Mouse (Mus musculus): Measurements from ENCODE around the gene Olfr870. TPM values are rescaled to one million over a fixed set of nuclear protein-coding genes. Genes with fewer than 3 reads are reported as not detected.
"Not testable (repeated sequence)": the region's sequence is repeated elsewhere in the genome, so short reads cannot be mapped to it uniquely, and the experiment has no call there.

Gene Olfr870
- not detected in 2 replicates for polyA plus RNA-seq (2015; fragmentation: Nextera tagmentation; extraction: Ambion mirVana)

DNA sequence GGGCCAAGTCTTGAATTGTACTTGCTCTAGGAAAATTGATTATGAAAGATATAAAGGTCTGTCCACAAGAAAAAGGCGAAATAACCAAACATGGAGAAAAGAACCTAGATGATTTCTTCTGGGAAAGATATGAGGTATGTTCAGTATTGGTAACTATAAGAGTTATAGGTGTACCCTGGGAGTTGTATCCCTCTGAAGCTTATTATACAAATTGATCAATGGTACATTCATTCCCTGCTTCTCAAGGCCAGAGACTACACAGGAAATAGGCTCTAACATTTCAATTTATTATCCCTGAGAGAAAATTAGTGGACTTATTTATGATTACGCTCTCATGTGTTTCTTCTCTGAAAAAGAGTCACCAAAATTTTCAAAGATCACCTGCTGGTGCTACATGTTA lies at the start of gene Olfr870:
TSS of gene Olfr870 (minus strand) at position 101 of the 400 bp plus-strand sequence.
- Histone ChIP-seq H3K4me3 (no peak within 1 kb of the TSS), H3K36me3 (no peaks in the 10 kb centered on the region), H3K9me3 (replicated peaks) (no peaks in the 10 kb centered on the region; the same call in 1 of the 2 replicates), H3K27ac (no peak within 1 kb of the TSS), H3K4me1 (replicated peaks) (no peaks in the 10 kb centered on the region), H3K4me2 (no peak within 1 kb of the TSS), H3K9ac (no peak within 1 kb of the TSS), H3K27me3 (no peaks in the 10 kb centered on the region)
- WGBS: 58% methylated on average over 2 of the region's 2 CpGs
- ATAC-seq (replicated peaks; ENCODE audit: insufficient number of reproducible peaks, insufficient read depth, low FRiP score, low read depth): no peak

GRCm38 (mm10) chr9:20211907-20212306 lies 38.0 kb upstream of the Olfr870 start, which contains the start of gene Olfr871:
Olfr871 (plus strand) TSS chr9:20212207.
- Histone ChIP-seq H3K27me3 (no peaks in the 10 kb centered on the region), H3K4me1 (replicated peaks) (no peaks in the 10 kb centered on the region), H3K27ac (no peak within 1 kb of the TSS), H3K9me3 (replicated peaks) (no peaks in the 10 kb centered on the region), H3K36me3 (no peaks in the 10 kb centered on the region), H3K4me2 (no peak within 1 kb of the TSS), H3K9ac (no peak within 1 kb of the TSS), H3K4me3 (no peak within 1 kb of the TSS)
- no peak for ATAC-seq (replicated peaks; ENCODE audit: insufficient number of reproducible peaks, insufficient read depth, low FRiP score, low read depth)

- ATAC-seq (replicated peaks; ENCODE audit: insufficient number of reproducible peaks, insufficient read depth, low FRiP score, low read depth): no peak
- no peak overlapping the region for H3K9ac ChIP-seq
- no peak overlapping the region for H3K4me2 ChIP-seq
- no peaks in the 10 kb centered on the region for H3K9me3 ChIP-seq (replicated peaks)
- no peak overlapping the region for H3K4me3 ChIP-seq
- H3K36me3 ChIP-seq: no peaks in the 10 kb centered on the region
- no peak overlapping the region for H3K27ac ChIP-seq
- WGBS: 51% methylated on average over 2 of the region's 2 CpGs
- H3K4me1 ChIP-seq (replicated peaks): no peaks in the 10 kb centered on the region
- no peaks in the 10 kb centered on the region for H3K27me3 ChIP-seq
These were observed 37.6 kb upstream of the Olfr870 start for GRCm38 (mm10) chr9:20211477-20211876.

GRCm38 (mm10) chr9:20210812-20211211 lies 37.0 kb upstream of the Olfr870 start:
- no peak overlapping the region for H3K4me3 ChIP-seq
- whole genome bisulfite sequencing: 39% methylated on average over 1 of the region's 1 CpGs

DNA sequence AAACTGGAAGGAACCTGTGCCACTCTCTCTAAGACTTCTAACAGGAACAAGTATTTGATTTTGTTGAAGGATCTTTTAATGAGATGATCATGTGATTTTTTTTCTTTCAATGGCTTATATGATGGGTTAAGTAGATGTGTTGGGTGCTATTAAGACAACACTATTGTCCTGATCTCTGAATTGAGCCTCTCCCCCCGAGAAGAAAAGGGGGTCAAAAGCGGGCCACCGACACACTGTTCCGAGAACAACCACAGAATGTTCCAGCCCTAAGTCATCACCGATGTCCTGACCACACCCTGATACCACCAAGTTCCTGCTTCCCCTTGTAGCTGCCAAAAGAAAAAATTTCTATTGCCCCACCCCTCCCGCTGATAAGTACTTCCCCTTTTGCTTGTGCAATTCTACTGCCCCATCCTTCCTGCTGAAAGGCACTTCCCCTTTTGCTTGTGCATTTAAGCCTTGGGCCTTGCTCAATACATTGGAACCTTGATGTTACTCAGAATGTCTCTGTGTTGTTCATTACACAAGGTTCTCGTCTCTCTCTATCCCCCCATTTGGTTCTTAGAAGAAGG lies 29.6 kb upstream of the Olfr870 start:
- H3K9ac ChIP-seq; H3K36me3 ChIP-seq; H3K4me2 ChIP-seq; H3K27ac ChIP-seq; H3K4me1 ChIP-seq (replicated peaks); H3K4me3 ChIP-seq; ATAC-seq (replicated peaks; ENCODE audit: insufficient number of reproducible peaks, insufficient read depth, low FRiP score, low read depth); H3K9me3 ChIP-seq (replicated peaks); H3K27me3 ChIP-seq: not testable (repeated sequence)
- WGBS: 66% methylated on average over 7 of the region's 7 CpGs

More at GRCm38 (mm10) chr9:20210812-20211211, 37.0 kb upstream of the Olfr870 start:
- Histone ChIP-seq H3K9me3 (replicated peaks) (no peaks in the 10 kb centered on the region), H3K27me3 (no peaks in the 10 kb centered on the region), H3K4me2 (no peak overlapping the region), H3K27ac (no peak overlapping the region), H3K4me1 (replicated peaks) (no peaks in the 10 kb centered on the region), H3K36me3 (no peaks in the 10 kb centered on the region), H3K9ac (no peak overlapping the region)
- no peak for ATAC-seq (replicated peaks; ENCODE audit: insufficient number of reproducible peaks, insufficient read depth, low FRiP score, low read depth)

GRCm38 (mm10) chr9:20202131-20202530 lies 28.3 kb upstream of the Olfr870 start:
- Histone ChIP-seq H3K27me3 (no peaks in the 10 kb centered on the region), H3K9ac (no peak overlapping the region), H3K27ac (no peak overlapping the region), H3K4me2 (no peak overlapping the region), H3K4me1 (replicated peaks) (no peaks in the 10 kb centered on the region), H3K9me3 (replicated peaks) (0 out of 2 replicates have a peak, but pooled peaks cover 4% of the 10 kb centered on the region), H3K36me3 (no peaks in the 10 kb centered on the region), H3K4me3 (no peak overlapping the region)
- no peak for ATAC-seq (replicated peaks; ENCODE audit: insufficient number of reproducible peaks, insufficient read depth, low FRiP score, low read depth)
- 88% methylated on average over 1 of the region's 1 CpGs for WGBS

GRCm38 (mm10) chr9:20179463-20179862 lies 5.6 kb upstream of the Olfr870 start:
- no peak for ATAC-seq (replicated peaks; ENCODE audit: insufficient number of reproducible peaks, insufficient read depth, low FRiP score, low read depth)
- Histone ChIP-seq H3K9me3 (replicated peaks) (no peaks in the 10 kb centered on the region), H3K36me3 (no peaks in the 10 kb centered on the region), H3K4me3 (no peak overlapping the region), H3K27me3 (no peaks in the 10 kb centered on the region), H3K4me1 (replicated peaks) (no peaks in the 10 kb centered on the region), H3K27ac (no peak overlapping the region), H3K4me2 (no peak overlapping the region), H3K9ac (no peak overlapping the region)
- WGBS: 60% methylated on average over 5 of the region's 5 CpGs

DNA sequence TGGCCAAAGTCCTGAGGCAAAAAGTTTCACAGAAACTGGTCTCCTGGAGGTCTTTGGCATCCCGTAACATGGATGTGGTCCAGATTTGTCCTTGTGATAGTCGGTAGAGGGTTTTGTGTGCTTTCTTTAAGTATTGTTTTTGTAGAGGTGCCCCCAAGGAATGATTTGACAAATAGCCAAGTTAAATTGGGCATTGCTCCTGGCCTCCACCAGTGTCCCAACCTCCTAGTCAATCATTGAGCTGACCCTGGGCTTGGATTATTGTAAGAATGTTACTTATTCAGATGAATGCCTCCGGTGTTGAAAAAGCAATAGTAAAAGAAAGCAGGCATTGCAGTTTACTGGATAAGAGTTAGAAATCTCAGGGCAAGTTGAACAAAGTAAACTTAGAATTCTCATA lies 24.2 kb downstream of the Olfr870 start:
- Histone ChIP-seq H3K27me3 (no peaks in the 10 kb centered on the region), H3K36me3 (no peaks in the 10 kb centered on the region), H3K4me2 (no peak overlapping the region), H3K4me1 (replicated peaks) (no peaks in the 10 kb centered on the region), H3K9me3 (replicated peaks) (no peaks in the 10 kb centered on the region), H3K27ac (no peak overlapping the region), H3K4me3 (no peak overlapping the region), H3K9ac (no peak overlapping the region)
- no peak for ATAC-seq (replicated peaks; ENCODE audit: insufficient number of reproducible peaks, insufficient read depth, low FRiP score, low read depth)
- 68% methylated on average over 3 of the region's 3 CpGs for WGBS

DNA sequence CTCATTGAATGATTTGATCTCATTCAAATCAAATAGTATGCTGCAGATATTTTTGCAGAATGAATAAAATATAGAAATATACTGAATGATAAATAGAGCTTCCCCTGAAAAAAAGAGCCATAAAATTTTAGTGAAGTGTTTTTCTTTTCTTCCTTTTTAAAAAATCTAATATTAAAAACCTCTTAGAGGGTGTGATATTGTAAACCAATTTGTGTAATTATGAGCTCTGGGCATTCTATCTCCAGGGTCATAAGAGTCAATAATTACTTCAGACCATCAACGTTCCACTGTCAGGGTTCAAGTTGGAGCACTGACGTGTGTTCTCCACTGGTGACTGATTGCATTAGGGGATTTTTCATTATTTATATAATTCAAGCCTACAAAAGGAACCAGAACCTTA lies 45.1 kb downstream of the Olfr870 start, which contains the start of gene Olfr869:
TSS of gene Olfr869 (plus strand) at position 301 of the 400 bp plus-strand sequence.
- 72% methylated on average over 2 of the region's 2 CpGs for WGBS
- ATAC-seq (replicated peaks; ENCODE audit: insufficient number of reproducible peaks, insufficient read depth, low FRiP score, low read depth): no peak

More for the DNA sequence above, 45.1 kb downstream of the Olfr870 start, which contains the start of gene Olfr869:
- no peak within 1 kb of the TSS for H3K9ac ChIP-seq
- no peak within 1 kb of the TSS for H3K4me3 ChIP-seq
- H3K27me3 ChIP-seq: no peaks in the 10 kb centered on the region
- H3K36me3 ChIP-seq: no peaks in the 10 kb centered on the region
- H3K9me3 ChIP-seq (replicated peaks): no peaks in the 10 kb centered on the region
- H3K4me2 ChIP-seq: no peak within 1 kb of the TSS
- H3K4me1 ChIP-seq (replicated peaks): no peaks in the 10 kb centered on the region
- H3K27ac ChIP-seq: no peak within 1 kb of the TSS

Other genes with a start within 250 kb of the Olfr870 start
- gene Olfr866, start 146.0 kb downstream of the Olfr870 start, polyA plus RNA-seq (2015; fragmentation: Nextera tagmentation; extraction: Ambion mirVana): not detected in 2 replicates
- gene Olfr867, start 116.5 kb downstream of the Olfr870 start, polyA plus RNA-seq (2015; fragmentation: Nextera tagmentation; extraction: Ambion mirVana): not detected in 2 replicates
- not detected in 2 replicates for gene Olfr868, start 75.4 kb downstream of the Olfr870 start, polyA plus RNA-seq (2015; fragmentation: Nextera tagmentation; extraction: Ambion mirVana)
- not detected in 2 replicates for gene Olfr869, start 45.0 kb downstream of the Olfr870 start, polyA plus RNA-seq (2015; fragmentation: Nextera tagmentation; extraction: Ambion mirVana)
- gene Olfr871, start 38.1 kb upstream of the Olfr870 start, polyA plus RNA-seq (2015; fragmentation: Nextera tagmentation; extraction: Ambion mirVana): not detected in 2 replicates
- not detected in 2 replicates for gene Olfr872, start 63.1 kb upstream of the Olfr870 start, polyA plus RNA-seq (2015; fragmentation: Nextera tagmentation; extraction: Ambion mirVana)
- gene Olfr39, start 108.3 kb upstream of the Olfr870 start, polyA plus RNA-seq (2015; fragmentation: Nextera tagmentation; extraction: Ambion mirVana): not detected in 2 replicates
- not detected in 2 replicates for gene Olfr873, start 124.5 kb upstream of the Olfr870 start, polyA plus RNA-seq (2015; fragmentation: Nextera tagmentation; extraction: Ambion mirVana)
- gene Olfr18, start 162.0 kb upstream of the Olfr870 start, polyA plus RNA-seq (2015; fragmentation: Nextera tagmentation; extraction: Ambion mirVana): 0.08 TPM in 1 of 2 replicates, not detected in the other
- gene Zfp560, start 211.1 kb upstream of the Olfr870 start, polyA plus RNA-seq (2015; fragmentation: Nextera tagmentation; extraction: Ambion mirVana): 23.7 and 30.8 TPM in 2 replicates

Measured in heart, embryonic 15.5 days (tissue).